Mouse (Mus musculus) layer of hippocampus, adult 18-20 months (tissue): ENCODE results near the gene Sumo1. TPM values are rescaled to one million over a fixed set of nuclear protein-coding genes. Genes with fewer than 3 reads are reported as not detected.
"Not testable (repeated sequence)": the region's sequence is repeated elsewhere in the genome, so short reads cannot be mapped to it uniquely, and the experiment has no call there.

Source experiments
- DNase-seq, 2 experiments: peaks; one replicate each; pipeline ENCODE4 v3.0.0; 2022; ENCODE audit warnings: low spot score in 2 of 2
- total RNA-seq, 2 experiments: library from RNA; stranded (reverse); gene quantifications; 2 replicates each; pipeline ENCODE4 v1.2.3; 2021

Sumo1 gene
- total RNA-seq, 2 experiments from 2014 or later = 117 to 119 TPM

DNA sequence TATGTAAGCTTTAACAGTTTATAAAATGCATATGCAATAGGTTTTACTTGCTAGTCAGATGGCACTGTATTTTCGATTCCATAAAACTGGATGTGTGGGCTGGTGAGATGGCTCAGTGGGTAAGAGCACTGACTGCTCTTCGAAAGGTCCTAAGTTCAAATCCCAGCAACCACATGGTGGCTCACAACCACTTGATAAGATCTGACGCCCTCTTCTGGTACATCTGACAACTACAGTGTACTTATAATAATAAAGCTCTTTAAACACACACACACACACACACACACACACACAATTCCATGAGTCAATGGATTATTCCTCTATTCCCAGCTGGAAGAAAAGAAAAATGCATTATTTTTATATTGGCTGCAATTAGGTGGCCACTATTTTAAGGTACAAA, 32.3 kb downstream of the Sumo1 start:
- DNase-seq = no peak

DNA sequence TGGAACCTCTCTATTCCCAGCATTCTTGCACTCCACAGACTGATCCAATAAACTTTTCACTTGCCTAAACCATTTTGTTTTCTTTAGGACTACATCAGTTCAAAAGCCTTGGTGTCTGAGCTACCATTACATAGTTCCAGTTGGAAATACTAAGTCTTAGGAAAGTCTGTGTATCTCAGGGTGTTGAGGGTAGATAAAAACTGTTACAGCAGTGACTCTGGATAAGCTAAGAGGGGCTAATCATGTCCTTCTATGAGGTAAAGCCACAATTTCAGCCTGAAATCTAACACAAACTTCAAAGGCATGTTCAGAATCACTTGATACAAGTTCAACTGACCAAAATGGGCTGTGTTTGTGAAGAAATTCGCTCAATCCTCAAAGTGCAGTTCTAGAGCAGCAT, 34.3 kb downstream of the Sumo1 start:
- DNase-seq = no peak

DNA sequence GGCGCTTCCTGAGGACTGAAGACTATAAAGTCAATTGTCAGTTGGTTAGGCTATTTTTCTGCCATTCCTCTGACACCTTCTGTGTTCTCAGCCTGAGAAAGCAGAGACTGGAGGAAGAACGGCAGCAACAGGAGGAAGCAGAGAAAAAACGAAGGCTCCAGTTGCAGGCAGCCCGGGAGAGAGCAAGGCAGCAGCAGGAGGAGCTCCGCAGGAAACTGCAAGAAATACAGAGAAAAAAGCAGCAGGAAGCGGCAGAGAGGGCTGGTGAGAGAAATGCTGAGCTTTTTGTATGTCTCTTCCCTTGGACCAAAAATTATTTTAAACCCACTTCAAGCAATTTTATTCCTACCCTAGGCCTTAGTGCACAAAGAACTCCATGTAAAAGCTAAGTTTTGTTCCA, 37.6 kb downstream of the Sumo1 start:
- no peak for DNase-seq

DNA sequence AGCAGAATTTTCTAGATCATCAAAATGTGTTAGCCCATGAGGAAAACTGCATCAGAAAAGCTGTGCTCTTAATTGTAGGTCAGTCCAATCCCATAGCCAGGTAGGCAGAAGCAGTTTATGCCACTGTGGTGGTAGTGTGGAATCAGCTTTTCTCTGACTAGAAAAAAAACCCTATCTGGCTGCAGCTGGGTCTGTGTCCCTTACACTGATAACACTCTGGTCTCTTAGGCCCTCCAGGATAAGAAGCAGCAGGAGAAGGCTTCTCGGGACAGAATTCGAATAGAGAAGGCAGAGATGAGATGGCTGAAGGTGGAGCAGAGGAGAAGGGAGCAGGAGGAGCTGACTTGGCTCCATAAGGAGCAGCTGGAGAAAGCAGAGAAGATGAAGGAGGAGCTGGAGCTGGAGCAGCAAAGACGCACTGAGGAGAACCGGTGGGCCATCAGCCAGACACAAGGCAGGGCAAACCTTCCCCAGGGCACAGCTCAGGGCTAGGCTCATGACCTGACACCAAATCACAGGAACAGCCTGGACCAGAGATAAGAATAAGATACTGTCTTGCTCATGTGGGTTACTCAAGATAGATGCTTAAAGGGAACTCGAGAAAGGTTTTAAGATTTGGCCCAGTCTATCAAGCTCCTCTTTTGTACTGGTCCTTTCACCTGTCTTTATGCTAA, 38.5 kb downstream of the Sumo1 start:
- no peak for DNase-seq

DNA sequence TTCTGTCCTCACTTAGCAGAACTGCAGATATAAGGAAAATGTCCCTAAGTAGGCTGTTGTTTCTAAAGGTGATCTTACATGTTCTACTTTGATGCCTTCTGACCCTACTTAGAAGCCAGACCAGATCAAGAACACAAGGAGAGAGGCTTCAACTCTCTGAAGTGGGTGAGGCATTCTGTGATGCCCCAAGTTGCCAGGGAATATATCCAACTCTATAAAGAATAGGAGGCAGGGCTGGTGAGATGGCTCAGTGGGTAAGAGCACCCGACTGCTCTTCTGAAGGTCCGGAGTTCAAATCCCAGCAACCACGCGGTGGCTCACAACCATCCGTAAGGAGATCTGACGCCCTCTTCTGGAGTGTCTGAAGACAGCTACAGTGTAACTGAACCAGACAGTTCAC, 40.3 kb downstream of the Sumo1 start:
- not testable (repeated sequence) for DNase-seq

DNA sequence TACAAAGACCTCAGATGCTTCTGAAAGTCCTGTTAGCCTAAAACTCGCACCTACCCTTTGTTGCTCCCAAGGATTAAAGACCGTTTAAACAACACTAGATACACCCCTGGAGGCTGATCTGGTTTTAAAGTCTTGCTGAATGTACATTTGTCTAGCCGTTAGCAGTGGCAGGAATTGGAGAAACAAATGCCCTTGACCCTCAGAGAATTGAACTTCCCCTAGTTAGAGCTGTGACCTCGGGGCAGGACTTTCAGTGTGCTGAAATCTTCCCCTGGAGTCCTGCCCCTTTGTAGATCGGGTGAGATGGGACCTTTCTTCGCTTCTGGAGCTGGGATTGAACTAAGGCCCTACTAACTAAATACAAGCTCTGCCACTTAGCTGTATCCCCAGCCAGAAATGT, 41.4 kb downstream of the Sumo1 start:
- DNase-seq = no peak

DNA sequence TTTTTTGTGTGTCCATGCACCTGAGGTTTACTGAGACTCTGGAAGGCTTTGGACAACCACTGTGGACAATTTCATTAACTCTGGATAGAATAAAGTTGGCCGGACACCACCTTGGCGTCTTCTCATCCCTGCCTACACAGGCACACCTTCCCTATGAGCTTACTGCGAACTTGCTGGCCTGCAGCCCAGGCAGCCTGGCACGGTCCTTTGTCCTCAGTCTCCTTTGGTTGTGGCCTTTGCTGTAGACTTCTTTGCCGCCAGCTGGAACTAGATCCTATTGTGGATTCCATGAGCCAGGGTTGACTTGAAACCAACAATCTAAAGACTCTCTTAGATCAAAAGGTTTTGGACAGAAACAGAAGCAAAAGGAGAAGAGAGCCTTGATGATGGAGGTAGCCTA, 45.2 kb downstream of the Sumo1 start:
- DNase-seq = no peak

DNA sequence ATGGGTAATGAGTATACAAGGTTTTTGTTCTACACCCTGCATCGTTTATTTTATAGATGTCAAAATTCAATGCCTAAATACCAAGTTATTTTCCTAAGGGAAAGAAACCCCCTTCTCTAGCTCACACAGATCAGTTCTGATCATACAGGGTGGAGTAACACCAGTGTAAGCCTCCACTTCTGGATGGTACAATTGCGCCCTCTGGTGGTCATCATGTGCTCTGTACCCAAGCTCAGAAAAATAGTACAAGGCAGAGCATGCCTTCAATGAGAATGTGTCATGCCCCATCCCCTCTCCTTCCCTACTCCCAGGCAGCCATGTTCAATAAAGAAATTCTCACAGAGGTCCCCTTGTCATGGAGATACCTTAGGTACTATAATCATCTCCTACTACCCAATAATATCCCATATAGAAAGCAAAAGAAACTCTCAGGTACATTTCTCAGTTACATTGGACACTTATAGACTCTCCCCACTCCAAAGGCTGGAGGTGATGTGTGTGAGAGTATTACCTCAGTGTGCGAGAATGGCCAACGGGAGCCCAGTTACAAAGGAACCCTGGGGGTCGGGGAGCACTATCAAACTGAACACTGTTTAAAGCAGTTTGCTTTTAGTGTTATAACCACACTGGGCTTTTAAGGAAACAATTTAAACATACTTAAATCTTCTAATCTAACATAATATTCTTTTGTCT, 47.2 kb downstream of the Sumo1 start:
- peak; percentile 41 to 86 for DNase-seq

DNA sequence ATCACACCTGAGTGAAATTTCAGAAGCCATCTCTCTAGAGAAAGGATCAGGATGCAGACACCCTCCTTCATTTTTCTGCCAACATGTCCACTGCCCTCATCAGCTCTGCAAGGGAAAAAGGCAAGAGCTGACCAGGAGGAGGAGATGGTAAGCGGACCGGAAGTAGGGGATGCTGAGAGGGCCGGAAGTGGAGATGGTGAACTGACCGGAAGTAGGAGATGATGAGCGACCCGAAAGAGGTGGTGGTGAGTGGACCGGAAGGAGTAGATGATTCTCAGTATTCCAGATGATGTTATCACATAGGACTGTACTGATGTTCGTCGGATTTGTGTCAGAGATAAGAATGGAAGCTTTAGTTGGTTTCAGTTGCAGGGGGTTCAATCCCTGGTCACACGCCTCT, 51.4 kb downstream of the Sumo1 start:
- no peak for DNase-seq

DNA sequence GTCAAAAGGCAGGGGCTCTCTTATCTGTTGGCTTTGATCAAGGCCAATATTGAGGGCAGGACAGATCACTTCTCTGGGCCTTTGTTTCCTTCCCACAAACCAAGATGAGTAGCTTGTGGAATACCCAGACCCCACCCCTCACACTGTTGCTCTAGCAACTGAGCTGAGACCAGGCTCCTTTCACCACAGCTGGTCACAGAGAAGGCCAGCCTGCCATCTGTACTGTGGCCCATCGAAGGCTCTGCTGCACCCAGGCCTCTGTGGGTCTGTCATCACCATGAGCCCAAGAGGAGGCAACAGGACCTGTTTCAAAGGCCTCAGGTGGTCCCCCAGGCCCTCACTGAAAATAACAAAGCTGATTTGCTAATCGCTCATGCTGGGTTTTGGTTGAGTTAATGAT, 55.6 kb downstream of the Sumo1 start:
- no peak for DNase-seq

DNA sequence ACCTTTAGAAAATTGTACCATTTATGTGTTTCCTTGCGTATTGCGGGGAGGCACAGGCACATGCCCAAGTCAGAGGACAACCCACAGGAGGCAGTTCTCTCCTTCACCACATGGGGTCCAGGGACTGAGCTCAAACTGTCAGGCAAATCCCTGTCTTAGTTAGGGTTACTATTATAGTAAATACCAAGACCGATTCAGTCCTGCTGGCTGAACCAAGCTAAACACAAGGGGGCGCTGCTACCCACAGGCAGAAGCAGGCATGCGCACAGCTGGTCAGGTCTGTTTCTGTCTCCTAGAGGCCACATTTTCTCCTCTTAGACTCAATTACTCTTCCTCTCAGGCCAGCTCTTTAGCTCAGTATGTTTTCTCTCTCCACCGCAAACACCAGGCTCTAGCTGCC, 56.8 kb downstream of the Sumo1 start:
- DNase-seq = peak in 1 of 2 experiments; percentile 45

DNA sequence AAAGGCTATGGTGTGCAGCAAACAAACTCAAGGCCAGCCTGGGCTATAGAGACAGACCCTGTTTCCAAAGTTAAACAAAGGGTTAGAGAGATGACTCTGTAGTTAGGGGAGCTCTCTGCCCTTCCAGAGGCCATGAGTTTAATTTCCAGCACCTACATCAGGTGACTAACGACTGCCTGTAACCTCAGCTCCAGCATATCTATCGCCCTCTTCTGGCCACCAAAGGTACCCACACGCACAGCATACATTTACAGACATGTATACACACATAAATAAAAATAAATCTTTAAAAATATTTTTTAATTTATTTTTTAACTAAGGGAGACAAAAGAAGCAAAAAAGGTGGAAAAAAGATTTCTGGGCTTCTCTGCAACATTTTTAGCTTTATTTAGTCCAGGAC, 59.7 kb downstream of the Sumo1 start:
- DNase-seq = no peak

DNA sequence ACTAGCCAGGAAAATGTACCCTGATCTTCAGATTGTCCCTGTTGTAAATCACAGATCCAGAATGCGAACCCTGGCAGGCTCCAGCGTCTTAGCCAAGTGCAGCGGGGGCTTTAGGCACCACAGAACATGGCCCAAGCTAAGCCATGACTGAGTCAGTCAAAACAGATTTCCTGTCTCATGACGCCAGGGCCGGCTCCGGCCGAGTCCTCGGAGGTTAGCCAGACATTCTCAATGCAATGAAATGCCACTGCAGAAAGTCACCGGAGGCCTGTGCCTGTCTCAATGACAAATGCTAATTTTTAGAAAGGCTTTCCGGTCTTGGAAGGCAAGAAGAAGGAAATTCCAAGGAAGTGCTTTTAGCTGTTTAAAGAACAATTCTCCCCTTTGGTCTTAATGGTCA, 60.7 kb downstream of the Sumo1 start:
- no peak for DNase-seq

DNA sequence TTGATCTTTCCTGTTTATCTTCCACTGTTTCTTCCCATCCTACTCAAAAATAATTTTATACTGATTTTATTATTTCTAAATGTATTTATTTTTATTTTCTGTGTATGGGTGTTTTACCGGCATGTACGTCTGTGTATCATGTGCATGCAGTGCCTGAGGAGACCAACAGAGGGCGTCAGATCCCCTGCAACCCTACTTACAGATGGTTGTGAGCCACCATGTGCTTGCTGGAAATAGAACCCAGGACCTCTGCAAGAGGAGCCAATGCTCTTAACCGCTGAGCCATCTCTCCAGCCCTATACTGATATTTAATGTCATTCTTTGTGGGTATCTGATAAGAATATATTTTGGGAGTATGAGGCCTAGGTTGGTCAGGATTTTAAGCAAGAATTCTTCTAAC, 61.2 kb downstream of the Sumo1 start:
- no peak for DNase-seq

DNA sequence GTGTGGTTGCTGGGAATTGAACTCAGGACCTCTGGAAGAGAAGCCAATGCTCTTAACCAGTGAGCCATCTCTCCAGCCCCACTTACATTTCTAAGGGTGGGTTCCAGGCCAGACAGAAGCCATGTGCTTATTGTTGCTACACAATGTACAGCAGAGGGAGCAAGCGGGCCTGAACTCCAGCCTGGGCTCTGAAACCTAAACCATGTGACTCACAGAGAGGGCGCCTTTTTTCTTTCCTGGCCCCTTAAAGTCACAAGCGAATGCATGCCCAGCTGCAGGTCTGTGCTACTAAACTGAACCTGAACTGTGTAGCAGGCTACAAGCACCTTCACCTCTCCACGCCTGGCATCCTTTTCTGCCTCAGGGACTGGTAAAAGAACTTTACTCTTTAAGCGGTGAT, 61.7 kb downstream of the Sumo1 start:
- no peak for DNase-seq

DNA sequence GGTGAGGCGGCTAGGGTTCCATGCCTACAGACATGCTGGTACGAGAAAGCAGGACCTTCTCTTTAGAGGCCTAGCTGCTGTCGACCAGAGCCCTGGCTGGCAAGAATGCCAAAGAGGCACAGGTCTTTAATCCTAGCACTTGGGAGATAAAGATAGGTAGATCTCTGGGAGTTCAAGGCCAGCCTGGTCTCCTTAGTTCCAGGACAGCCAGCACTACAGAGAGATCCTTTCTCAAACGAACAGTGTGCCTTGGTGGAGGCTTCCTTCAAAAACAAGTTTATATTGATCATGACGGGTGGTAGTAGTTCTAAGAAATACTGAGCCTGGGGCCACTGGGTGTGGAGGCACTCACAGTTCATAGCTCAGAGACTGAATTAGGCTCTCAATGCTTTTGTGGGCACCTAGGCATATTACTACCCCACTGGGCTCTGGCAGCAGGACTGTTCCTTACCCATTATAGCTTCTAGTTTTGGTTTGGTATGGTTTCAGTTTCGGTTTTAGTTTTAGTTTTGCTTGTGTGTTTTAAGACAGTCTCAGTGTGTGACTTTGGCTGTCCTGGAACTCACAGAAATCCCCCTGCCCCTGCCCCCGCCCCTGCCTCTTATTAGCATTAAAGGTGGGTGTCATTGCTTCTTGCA, 62.4 kb downstream of the Sumo1 start:
- DNase-seq = no peak

DNA sequence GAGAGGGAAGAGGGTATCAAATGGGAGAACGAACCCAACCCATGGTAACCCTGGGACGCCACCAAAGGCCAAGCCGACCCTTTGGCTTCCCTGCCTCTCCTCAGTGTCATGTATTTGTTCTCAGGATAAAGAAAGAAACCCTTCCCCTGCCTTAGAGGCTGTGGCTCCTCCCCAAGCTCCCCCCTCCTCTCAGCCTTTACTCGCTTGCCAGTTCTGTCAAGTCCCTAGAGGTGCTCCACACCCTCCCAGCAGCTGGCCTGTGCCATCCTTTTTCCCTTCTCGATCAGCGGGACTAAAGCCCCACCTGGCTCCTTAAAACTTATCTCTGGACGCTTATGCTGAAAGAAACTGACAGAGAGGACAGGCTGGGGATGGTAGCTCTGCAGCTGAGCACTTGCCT, 63.6 kb downstream of the Sumo1 start:
- no peak for DNase-seq

DNA sequence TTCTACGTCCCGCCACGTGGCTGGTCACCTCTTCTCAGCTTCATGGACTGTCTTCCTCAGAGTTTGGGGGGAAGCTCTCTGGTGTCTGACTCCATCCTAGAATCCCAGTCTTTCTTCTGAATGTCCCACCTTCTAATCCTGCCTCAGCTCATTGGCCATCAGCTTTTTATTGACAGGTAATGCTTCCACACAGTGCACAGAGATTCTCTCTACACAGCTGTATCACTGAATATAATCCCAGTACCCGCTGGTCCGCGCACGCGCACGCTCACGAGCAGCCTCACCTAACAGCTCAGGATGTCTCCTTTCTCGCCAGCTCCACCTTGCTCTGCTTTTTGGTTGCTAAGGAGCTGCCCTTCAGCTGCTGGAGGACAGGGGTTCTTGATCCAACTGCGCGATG, 64.2 kb downstream of the Sumo1 start:
- no peak for DNase-seq

DNA sequence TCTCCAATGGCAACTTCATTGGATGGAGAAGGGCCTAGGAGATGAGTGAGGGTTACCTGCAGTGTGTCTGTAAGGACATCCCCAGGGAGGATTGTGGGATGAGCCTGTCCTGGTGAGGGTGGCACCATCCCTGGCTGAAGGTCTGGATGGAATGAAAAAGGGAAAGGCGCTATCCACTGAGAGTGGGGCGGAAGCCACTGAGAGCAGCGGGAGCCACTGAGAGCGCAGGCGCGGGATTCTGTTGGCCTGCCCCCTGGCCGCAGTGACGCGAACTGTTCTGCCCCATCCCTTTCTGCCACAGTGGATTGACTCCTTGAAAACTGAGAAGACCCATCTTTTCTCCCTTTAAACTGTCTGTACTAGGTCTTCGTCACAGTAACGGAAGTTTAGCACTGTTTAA, 66.7 kb downstream of the Sumo1 start:
- no peak for DNase-seq

DNA sequence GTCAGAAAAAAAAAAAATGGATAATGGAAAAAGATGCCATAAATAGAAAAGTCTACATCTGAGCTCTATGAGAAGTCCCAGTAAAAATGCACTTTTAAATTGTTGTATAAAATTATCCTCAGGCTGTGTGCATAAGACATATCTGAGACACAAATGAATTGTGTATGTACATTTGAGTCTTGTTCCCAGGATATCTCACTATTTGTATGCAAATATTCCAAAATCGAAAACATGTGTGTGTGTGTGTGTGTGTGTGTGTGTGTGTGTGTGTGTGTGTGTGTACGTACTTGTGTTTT, 67.3 kb downstream of the Sumo1 start:
- DNase-seq = no peak

DNA sequence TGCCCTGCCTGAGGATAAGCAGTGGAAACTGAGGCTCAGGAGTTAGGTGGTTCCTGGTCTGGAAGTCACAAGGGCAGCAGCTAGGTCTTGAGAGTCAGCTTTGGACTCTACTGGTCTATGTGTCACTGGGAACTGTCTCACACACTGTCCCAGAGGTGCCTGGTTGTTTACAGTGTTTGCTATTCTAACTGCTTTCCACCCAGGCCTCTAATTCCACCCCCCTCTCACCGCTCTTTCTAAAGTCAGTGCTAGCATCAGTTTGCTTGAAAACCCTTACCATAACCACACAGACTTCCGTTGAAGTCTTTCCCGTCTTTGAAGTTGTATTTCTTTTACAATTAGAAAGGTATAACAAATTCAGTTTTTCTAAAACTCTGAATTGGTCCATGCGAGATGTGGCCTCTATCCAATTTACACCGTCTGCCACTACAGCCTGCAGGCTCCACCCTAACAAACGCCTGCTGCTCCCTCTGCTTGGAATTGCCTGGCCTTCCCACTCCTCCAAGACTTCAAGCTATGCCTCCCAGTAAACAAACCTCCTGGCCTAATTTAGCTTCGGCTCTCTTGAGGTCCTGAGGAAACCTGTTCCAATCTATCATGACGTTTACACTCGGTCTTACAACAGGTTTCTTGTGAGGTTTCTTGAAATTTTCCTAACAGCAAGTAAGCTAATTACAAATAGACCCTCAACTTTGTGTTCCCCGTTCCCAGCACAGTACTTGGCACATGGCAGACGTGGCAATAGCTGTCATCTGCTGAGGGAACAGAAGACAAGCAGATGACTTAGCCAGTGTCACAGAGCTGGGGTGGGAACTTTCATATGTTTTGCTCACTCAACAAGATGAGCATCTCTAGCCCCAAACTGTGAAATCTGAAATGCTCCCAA, 67.9 kb downstream of the Sumo1 start:
- peak; percentile 65 to 83 for DNase-seq

DNA sequence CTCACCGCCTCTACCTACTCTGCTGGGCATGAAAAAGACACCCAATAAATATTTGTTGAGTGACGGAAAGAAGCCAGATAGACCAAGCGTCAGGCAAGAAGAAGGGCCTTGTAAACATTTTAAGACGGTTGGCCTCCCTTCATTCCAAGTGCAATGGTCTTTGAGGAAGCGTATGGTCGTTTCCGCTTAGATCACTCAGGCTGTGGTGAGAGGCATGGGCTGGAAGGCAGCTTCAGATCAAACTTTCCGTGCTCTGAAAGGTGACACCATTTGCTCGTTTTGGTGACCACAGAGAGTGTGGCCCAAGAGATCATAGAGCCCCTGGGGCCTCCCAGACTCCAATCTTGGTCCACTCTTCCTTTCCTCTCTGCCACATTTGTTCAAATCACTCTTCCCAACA, 75.0 kb downstream of the Sumo1 start:
- DNase-seq = no peak
